Mouse (Mus musculus): ENCODE measurements at regions not wholly inside any gene's neighbourhood (a gene's known extent, or its start where the extent isn't known, plus 50 kb on each side); places are given as distances from the start of the nearest gene placed in this dataset.

- TF ChIP-seq CTCF (IDR thresholded peaks at IDR 0.05) (no peak), POLR2A (IDR thresholded peaks at IDR 0.05; ENCODE audit: insufficient read depth, low read depth, low read length) (no peak)
Measured at GRCm38 (mm10) chr6:88995077-88995476, 93.0 kb downstream of the Tpra1 start.
